Mouse (Mus musculus): ENCODE measurements around the gene Nadsyn1.

The Nadsyn1 gene

GRCm38 (mm10) chr7:143801195-143802065 lies 21.2 kb downstream of the Nadsyn1 start:
- DNase-seq (ENCODE audit: low read depth, low spot score) = no peak

GRCm38 (mm10) chr7:143800770-143801169 lies 21.9 kb downstream of the Nadsyn1 start:
- no peak for DNase-seq (ENCODE audit: low read depth, low spot score)

GRCm38 (mm10) chr7:143798783-143799182 lies 23.9 kb downstream of the Nadsyn1 start:
- DNase-seq (ENCODE audit: low read depth, low spot score) = no peak

GRCm38 (mm10) chr7:143793121-143793520 lies 29.5 kb downstream of the Nadsyn1 start:
- no peak for DNase-seq (ENCODE audit: low read depth, low spot score)

GRCm38 (mm10) chr7:143792336-143792985 lies 30.2 kb downstream of the Nadsyn1 start:
- DNase-seq (ENCODE audit: low read depth, low spot score) = no peak

- no peak for DNase-seq (ENCODE audit: low read depth, low spot score)
Observed at GRCm38 (mm10) chr7:143783996-143784829, 38.4 kb downstream of the Nadsyn1 start, which contains the start of gene Mrgpre. Gene Mrgpre, minus strand, starts transcription at chr7:143784500.

GRCm38 (mm10) chr7:143783378-143783995 lies 39.2 kb downstream of the Nadsyn1 start:
- no peak for DNase-seq (ENCODE audit: low read depth, low spot score)

- DNase-seq (ENCODE audit: low read depth, low spot score) = no peak
Observed at GRCm38 (mm10) chr7:143777375-143777774, 45.3 kb downstream of the Nadsyn1 start.

- no peak for DNase-seq (ENCODE audit: low read depth, low spot score)
Observed at GRCm38 (mm10) chr7:143776137-143776536, 46.5 kb downstream of the Nadsyn1 start.

- no peak for DNase-seq (ENCODE audit: low read depth, low spot score)
Observed at GRCm38 (mm10) chr7:143769461-143769860, 53.2 kb downstream of the Nadsyn1 start.

GRCm38 (mm10) chr7:143768267-143768666 lies 54.4 kb downstream of the Nadsyn1 start:
- no peak for DNase-seq (ENCODE audit: low read depth, low spot score)

- no peak for DNase-seq (ENCODE audit: low read depth, low spot score)
Observed at GRCm38 (mm10) chr7:143766893-143767292, 55.8 kb downstream of the Nadsyn1 start, which contains the start of gene Mrgprg. Gene Mrgprg, minus strand, starts transcription at chr7:143766993.

- DNase-seq (ENCODE audit: low read depth, low spot score) = no peak
Observed at GRCm38 (mm10) chr7:143764876-143765530, 57.6 kb downstream of the Nadsyn1 start.

GRCm38 (mm10) chr7:143763794-143764193 lies 58.9 kb downstream of the Nadsyn1 start:
- no peak for DNase-seq (ENCODE audit: low read depth, low spot score)

GRCm38 (mm10) chr7:143758956-143759355 lies 63.7 kb downstream of the Nadsyn1 start:
- DNase-seq (ENCODE audit: low read depth, low spot score) = no peak

- no peak for DNase-seq (ENCODE audit: low read depth, low spot score)
Observed at GRCm38 (mm10) chr7:143757696-143758095, 65.0 kb downstream of the Nadsyn1 start.

- DNase-seq (ENCODE audit: low read depth, low spot score) = peak; percentile 40
Observed at GRCm38 (mm10) chr7:143757027-143757390, 65.6 kb downstream of the Nadsyn1 start.

- no peak for DNase-seq (ENCODE audit: low read depth, low spot score)
Observed at GRCm38 (mm10) chr7:143756125-143757026, 66.3 kb downstream of the Nadsyn1 start, which contains the start of gene Osbpl5. Gene Osbpl5, minus strand, starts transcription at chr7:143756985.

GRCm38 (mm10) chr7:143755357-143756124 lies 67.1 kb downstream of the Nadsyn1 start:
- no peak for DNase-seq (ENCODE audit: low read depth, low spot score)
